Mouse (Mus musculus): ENCODE measurements around the gene Trnau1ap.

The Trnau1ap gene

DNA sequence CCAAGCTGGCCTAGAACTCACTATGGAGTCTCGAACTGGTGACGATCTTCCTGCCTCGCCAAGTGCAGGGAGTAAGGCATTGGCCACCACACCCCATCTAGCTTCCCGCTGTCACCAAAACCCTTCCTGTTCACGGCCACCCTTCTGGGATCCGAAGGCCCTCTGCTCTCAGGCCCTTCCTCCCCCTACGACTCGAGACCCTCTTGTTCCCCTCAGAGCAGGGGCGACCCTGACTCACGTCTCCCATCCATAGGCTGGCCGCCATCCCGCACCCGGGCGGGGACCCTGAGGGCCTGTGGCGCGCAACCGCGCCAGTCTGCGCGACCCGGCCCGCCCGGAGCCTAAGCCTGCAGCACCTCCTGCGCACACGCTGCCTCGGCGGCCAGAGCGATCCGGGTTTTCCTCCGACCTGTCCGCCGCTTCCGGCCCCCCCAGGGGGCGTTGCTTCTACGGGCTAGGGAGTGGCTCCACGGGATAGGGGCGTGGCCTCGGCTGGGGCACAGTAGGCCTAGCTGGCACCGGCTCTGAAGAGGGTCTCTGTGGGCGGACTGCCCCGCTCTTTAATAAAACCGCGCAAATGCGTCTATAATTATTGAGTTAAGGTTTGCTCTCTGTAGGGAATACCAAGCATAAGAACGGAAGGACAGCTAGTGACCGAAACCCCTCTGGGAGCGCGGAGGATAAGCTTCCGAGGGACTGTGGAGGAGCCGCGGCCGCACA lies at the start of gene Trnau1ap:
Gene Trnau1ap, minus strand, starts transcription at position 424 of the 720 bp plus-strand sequence.
- DNase-seq (ENCODE audit: low spot score in 2 of 2), result peak; percentile 78 to 79

DNA sequence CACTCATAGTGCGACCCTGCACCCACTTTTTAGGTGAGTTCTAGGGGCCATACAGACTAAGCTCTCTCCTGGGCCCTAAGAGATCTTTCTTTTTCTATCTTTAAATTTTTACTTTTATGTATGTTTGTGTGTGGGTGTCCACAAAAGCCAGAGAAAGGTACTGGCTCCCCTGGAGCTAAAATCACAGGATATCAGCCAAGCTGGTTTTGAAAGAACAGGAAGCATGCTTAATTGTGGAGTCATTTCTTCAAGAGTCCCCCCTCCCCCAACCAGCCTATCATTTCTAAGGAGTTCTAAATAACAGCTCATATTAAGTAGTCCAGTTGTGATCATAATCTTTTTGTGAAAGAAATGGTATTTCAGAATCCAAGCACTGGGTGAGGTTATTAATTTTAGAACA lies 44.5 kb upstream of the Trnau1ap start:
- DNase-seq (ENCODE audit: low spot score in 2 of 2), result no peak

DNA sequence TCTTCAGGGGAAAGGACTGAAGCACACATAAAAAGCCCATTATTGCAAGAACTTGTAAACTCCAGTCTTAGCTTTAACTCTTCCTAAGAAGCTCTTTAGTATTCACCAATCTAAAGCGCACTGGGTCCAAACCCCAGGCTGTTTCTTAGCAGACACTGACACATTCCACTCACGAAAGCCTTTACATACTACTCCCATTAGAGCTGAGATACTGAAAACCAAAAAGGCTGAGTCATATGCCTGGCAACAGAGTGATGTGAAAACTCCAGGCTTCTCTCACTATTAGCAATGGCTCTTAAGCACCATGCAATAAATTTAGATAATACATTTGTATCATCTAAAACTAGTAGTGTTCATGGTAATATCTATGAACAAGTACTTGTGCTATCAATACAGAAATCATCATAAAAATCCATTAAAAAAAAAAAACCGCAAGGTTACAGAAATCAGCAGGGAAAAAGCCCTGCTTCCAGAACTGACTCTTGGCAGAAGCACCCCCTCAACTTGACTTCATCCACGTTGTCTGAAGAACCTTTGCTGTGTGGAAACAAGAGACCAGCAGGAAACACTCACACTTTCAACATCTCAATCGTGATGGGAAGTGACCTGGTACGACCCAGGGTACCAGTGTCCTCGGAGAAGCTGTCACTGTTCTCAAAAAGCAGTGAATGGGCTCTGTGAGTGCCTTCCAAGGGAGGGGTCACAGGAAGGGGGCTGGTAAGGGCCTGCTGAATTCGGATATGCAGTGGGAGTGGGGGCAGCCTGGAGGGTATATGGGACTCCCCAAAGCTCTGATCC lies 40.8 kb upstream of the Trnau1ap start:
- DNase-seq (ENCODE audit: low spot score in 2 of 2), result no peak

DNA sequence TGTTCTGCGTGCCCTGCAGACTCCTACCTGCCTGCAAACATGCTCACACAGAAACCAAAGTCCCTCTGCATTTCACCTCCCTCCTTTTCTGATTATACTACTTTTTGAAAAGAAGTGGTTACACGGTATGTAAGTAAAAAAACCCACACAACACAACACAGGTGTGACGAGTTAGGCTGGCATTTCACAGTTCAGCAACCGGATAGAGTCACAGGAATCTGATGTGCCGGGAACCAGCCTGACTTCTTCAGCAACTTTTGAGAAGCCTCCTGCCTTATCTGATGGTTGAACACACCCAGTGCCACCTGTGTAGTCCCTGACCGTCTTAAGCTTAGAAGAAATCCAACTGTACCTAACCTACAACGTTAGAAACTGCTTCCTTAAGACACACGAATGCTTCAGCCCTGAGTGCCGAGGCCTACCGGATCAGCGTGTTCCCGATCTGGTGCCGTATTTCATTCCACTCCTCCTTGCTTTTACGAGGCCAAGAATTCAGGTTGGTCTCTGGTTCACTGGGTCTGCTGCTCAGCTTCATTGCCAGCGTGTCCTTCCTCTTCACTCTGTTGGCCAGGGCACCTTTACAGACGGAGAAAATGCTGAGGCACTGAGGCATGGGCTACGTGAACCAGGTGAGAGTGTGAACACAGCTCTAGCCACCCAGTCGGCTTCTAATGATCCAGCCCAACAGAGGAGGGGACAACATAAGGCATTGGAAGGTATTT lies 38.3 kb upstream of the Trnau1ap start:
- no peak for DNase-seq (ENCODE audit: low spot score in 2 of 2)

DNA sequence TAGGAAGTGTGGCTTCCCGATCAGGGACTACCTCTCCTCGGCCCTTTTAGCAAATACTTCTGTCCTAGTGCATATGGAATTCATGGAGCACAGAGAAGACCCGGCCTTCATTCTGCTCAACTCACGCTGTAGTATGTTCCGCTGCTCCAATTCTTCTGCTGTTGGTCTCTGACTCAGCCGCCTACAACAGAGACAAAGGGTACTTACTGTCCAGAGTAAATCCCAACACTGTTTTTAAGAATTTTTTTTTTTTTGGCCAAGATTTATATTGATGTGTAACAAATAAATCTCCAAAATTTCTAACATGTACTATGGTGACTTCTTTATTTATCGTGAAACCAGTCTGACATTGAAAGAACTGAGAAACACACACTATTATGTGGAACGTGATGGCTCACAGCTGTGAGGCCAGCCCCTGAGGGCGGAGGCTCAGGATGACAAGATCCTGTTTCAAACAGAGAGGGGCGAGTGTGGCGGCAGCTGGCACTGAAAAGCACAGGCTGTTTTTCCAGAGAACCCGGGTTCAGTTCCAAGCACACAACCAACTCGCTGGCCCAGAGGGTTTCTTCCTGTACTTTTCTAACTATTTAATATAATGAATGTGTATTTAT lies 36.2 kb upstream of the Trnau1ap start:
- DNase-seq (ENCODE audit: low spot score in 2 of 2), result no peak

DNA sequence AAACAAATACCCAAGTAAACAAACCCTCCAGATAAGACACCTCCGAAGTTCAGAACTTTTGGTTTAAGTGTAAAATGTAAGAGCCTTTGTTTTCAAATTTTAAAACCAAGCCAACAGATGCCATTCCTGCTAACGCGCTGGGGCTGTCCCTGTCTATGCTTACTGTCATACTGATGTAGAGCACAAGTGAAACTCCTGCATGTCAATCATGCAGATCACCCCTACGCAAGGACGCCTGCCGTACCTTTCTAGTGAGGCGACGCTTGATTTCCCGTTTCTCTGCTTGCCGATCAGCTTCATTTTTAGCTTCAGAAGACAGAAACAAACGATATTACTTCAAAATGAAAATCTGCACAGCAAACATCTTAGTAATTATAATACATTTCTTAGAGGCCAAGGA lies 34.1 kb upstream of the Trnau1ap start:
- DNase-seq (ENCODE audit: low spot score in 2 of 2), result no peak

DNA sequence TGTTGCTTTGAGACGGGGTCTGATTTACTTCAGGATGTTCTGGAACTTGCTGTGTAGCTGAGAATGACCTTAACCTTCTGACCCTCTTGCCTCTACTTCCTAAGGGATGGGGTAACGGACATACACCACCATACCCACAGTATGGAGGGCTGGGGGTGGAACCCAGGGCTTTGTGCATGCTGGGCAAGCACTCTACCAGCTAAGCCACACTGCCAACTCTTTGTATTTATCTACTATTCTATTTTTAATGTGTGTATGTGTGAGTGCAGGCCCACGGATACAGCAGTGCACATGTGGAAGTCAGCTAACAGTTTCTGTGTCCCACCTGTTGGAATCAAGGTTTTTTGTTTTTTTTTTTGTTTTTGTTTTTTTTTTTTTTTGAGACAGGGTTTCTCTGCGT lies 30.2 kb upstream of the Trnau1ap start:
- DNase-seq (ENCODE audit: low spot score in 2 of 2), result no peak

DNA sequence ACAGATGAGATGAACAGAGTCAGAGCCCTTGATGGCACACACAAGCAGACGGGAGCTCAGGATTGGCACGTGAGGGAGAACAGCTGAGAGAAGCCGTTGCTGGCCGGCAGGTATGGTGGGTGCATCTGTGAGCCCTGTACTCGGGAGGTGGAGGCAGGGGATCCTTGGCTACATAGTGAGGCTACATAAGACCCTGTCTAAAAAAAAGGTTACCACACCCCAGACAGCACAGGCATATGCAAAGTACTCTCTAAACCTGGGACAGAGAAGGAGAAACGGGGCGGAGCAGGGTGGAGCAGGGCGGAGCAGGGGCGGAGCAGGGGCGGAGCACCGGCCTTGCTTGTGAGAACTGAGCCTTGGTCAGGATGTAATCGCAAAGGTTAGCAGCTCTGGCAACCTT lies 26.8 kb upstream of the Trnau1ap start:
- peak; percentile 13 to 27 for DNase-seq (ENCODE audit: low spot score in 2 of 2)

DNA sequence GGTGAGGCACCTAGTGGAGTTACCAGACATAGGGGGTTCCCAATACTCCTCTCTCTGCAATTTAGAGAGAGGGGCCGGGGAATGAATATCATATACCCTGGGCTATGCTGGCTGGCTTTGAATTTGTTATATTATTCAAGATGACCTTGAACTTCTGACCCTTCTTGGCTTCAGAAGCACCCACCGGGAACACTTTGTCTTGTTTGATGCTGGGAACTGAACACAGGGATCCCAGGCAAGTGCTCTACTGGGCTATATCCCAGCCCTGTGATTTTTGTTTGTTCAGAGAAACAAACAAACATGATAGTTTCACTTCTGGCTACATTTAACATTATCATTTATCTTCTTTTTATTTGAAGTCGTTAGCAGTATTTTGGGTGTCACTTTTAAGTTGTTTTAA lies 26.1 kb upstream of the Trnau1ap start:
- no peak for DNase-seq (ENCODE audit: low spot score in 2 of 2)

DNA sequence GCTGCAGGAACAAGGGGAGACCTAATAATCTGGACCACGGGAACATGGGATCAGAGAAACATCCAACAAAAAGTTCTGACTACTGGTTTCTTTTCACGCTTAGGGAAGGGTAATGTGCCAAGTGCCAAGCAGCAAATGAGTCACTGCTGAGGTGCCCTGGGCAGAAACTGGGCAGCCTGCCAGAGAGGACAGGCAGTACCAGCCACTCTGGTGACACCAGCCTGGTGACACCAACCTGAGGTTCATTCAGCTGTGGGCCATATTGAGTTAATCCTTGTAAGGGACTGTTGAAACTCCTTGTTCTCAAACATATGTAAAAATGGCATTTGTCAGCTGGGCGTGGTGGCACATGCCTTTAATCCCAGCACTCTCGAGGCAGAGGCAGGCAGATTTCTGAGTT lies 25.2 kb upstream of the Trnau1ap start:
- no peak for DNase-seq (ENCODE audit: low spot score in 2 of 2)

DNA sequence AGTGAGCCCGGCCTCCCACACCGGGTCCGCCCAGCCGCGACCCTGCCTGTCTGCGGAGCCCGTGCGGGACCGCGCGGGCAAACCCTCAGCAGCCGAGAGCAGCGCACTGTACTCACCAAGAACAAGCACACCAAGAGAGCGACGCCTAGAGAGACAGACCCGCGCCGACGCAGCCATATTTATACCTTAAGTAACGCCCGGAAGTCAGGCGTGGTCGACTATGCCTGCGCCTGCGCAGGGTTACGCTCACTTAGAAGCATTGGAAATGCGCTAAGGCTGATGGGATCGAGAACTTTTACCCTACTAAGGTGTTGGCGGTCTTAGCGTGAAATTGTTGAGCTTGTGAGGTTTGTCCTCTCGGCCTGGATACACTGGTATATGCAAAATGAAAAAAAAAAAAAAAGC lies 24.1 kb upstream of the Trnau1ap start, which contains the start of gene Rcc1:
Gene Rcc1, minus strand, starts transcription at position 125 of the 405 bp plus-strand sequence.
- peak; percentile 89 to 94 for DNase-seq (ENCODE audit: low spot score in 2 of 2)

DNA sequence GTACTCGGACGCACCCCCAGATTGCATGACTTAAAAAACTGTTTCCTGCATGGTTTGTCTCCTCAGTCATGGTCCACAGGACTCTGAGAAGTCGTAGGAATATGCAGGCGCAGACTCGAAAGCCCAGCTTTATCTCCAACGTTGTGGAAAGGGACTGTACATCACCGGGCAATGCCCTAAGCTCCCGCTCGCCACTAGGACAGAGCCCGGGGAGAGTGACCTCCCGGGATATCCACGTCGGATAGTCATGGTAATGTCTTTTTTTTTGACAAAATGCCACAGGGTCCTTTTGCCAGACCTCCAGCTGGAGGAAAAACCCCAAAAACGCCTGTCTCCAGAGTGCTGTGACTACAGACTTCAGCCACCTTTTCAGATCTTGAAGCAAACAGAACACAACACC lies 23.4 kb upstream of the Trnau1ap start:
- DNase-seq (ENCODE audit: low spot score in 2 of 2), result no peak

DNA sequence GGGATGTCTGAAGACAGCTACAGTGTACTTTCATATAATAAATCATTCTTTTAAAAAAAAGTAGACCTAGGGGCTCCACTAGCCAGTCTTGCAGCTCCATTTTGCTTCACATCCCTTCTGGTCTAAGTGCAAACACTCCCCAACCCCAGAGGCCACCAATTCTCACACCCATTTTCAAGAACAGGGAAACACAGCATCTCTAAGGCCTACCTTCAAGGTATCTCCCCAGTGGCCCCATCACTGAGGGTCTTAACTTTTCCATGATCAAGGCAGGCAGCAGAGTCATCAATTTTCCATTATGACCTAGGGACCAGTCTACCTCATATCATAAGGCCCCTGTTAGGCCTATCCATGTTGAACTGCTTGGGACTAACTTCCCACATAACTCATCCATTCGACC lies 22.1 kb upstream of the Trnau1ap start:
- no peak for DNase-seq (ENCODE audit: low spot score in 2 of 2)

DNA sequence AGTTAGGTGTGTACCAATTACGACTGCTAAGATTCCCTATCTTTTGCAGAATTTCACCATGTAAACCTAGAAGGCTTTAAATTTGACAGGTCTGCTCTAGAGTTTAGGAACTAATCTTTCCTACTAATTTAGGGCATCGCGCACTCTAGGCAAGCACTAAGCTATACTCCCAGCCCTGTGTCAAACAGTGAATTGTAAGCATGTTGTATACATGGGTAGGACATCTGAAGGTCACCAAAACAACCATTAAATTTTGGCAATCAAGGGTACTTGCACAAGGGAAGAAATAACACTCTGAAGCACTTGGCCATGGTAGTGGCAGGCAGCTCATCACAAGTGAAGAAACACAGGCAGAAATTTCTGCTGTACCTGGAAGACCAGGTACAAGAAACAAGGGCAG lies 21.5 kb upstream of the Trnau1ap start:
- DNase-seq (ENCODE audit: low spot score in 2 of 2), result no peak

DNA sequence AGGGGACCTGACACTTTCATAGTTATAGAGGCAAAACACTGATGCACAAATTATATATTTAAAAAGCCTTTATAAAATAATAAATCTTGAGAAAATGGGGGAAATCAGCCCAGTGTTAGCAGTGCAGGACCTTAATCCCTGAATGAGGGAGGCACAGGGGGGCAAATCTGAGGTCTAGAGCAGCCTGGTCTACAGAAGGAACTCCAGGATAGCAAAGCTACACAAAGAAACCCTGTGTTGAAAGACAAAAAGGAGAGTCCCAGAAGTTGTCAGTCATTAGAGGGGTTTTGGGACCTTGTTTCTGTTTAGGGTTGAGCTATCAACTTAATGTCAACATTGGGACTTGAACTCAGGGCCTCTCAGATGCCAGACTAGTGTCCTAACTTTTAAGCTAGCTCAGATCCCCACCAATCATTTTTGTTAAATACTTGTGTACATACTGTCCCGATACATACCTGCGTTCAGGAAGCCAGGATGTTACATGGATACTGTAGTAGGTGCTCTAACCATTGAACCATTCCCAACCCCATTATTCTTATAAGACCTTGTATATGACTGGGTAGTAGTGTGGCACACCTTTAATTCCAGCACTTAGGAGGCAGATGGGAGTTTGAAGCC lies 20.9 kb upstream of the Trnau1ap start:
- DNase-seq (ENCODE audit: low spot score in 2 of 2), result no peak

DNA sequence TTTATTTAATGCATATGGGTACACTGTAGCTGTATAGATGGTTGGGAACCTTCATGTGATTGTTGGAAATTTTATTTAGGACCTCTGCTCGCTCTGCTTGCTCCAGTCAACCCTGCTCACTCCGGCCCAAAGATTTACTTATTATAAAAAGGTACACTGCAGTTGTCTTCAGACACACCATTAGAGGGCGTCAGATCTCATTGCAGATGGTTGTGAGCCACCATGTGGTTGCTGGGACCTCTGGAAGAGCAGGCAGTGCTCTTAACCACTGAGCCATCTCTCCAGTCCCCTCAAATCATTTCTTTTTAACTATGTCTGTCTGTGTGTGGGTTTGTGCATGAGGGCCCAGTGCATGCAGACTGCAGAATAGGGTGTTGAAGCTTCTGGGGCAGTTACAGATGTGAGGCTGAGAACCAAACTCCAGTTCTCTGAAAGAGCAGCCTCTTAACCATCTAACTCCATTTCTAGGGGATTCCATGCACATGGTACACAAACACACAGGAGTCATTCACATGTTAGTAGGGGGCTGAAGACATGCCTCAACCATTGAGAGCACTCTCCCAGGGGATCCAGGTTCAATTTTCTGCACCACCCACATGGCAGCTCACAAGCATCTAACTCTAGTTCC lies 20.3 kb upstream of the Trnau1ap start:
- no peak for DNase-seq (ENCODE audit: low spot score in 2 of 2)

DNA sequence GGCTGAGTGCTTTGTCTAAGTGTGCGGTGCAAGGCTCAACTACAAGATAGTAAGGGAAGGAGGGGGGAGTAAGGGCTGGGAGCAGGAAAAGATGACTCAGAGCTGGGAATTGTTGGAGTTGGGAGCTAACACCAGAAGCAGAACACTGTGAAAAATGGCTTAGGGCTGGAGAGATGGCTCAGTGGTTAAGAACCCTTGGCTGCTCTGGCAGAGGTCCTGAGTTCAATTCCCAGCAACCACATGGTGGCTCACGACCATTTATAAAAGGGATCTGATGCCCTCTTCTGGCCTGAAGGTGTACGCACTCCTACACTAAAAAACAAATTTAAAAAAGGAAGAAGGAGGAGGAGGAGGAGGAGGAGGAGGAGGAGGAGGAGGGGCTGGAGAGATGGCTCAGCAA lies 17.3 kb upstream of the Trnau1ap start:
- DNase-seq (ENCODE audit: low spot score in 2 of 2), result no peak

DNA sequence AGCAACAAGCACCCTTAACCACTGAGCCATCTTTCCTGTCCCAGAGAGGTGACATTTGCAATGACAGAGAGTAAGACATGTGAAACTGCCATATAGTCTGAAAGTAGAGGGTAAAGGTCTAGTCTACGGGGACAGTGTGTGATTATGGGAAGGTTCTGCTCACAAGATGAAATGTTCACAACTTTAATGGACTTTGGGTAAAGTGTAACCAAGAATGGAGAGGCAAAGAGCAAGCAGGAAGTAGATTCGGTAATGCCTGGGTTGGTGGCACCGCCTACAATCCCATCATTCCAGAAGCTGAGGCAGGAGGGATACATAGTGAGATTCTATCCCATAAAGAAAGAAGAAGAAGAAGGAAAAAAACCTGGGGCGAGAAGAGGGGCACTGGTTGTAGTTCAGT lies 16.9 kb upstream of the Trnau1ap start:
- no peak for DNase-seq (ENCODE audit: low spot score in 2 of 2)

DNA sequence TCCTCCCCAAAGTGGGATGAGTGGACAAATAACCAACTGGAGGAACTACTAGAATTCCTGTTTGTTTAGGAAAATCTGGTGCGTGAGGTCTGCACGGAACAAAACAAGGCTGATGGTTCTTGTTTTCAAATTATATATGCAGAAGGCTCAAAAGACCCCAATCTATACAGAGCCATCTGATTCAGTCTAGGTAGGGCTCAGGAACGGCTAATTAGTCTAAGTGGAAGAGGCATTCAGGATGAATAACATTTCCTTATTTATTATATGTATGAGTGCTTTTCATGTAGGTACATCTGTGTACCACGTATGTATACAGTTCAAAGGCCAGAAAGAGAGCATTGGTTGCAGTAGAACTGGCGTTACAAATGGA lies 16.5 kb upstream of the Trnau1ap start:
- no peak for DNase-seq (ENCODE audit: low spot score in 2 of 2)

DNA sequence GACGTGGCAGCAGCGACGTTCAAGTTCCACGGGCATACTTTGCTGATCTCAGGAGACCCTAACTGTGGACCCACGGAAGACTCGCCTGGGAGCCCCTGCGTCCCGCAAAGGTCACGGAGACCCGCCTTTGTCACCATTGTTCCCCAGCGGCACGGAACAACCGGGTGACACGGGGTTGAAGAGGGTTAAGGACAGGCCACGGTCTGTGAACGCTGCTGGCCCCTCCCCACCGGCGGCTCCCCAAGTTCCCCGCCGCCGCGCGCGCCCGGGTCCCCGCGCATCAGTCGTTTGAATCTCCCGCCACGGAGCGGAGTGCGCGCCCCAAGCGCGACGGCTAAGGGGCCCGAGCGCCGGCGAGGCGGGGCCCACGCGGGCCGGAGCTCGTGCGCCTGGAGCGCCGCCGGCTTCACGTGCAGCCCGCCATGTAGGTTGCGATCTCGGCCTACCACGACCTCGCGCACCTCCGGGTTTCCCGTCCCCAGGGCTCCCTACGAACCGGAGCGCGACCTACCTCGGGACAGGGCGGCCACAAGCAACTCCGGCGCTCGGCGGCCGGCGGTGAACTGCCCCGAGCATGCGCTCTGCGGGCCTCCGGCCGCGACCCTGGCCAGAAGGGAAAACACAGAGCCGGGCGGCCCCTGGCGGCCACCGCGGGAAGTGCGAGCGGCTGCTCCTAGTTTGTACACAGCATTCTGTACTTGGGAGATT lies 16.0 kb upstream of the Trnau1ap start:
- peak; percentile 92 to 97 for DNase-seq (ENCODE audit: low spot score in 2 of 2)

Data from frontal cortex, postnatal 36 days (tissue).